Mouse (Mus musculus): ENCODE measurements around the gene Mroh3. TPM values are rescaled to one million over a fixed set of nuclear protein-coding genes. Genes with fewer than 3 reads are reported as not detected.

Mroh3 gene
- polyA plus RNA-seq, 1 experiment from 2014 or later: 0.78 TPM

DNA sequence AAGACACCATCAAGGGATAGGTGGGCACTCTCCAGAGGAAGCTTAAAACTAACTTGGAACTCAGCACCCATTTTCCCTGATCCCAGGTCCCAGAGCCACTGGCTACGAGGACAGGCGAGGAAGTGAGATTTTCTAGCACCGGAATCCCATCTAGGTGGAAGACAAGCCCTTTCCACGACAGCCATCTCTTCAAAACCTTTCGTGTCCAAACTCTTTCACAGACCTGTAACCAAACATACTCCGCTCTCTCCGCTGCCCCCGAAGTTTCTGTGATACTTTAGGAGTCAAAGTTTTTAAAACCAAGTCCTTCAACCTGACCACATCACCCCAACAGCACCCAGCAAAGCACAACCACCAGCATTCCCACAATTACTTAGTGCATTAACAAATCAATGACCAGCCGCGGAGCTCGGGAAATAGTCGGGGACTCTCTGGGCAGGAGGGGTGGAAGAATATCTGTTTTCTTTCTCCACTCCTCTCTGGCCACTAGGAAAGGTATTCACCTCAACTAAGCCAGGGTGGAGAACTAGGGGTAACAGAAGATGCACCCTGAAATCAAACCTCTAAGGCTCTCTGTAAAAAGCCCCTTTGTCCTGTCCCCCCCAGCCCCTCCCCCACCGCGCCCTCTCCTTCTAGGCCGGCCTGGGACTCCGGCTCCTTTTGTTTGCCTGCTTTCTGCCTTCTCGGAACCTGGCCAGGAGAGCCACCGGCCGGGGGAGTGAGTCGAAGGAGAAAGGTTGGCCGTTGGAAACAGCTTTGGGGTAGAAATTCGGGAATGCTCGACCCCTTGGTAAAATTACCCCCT is 20.6 kb upstream of the Mroh3 start:
- WGBS: 7% methylated on average over 23 of the region's 23 CpGs
- peak overlapping the region; percentile 93 for H3K4me2 ChIP-seq (replicated peaks; ENCODE audit: low read depth)
- TF ChIP-seq CTCF (IDR thresholded peaks at IDR 0.05; ENCODE audit: low read depth) (no peak), EP300 (optimal IDR thresholded peaks at IDR 0.05) (no peak)
- DNase-seq (ENCODE audit: low spot score) (peak; percentile 63), ATAC-seq (ENCODE audit: low FRiP score, low TSS enrichment) (no peak)
- H3K4me1 ChIP-seq (replicated peaks; ENCODE audit: control insufficient read depth, insufficient read depth): no peaks in the 10 kb centered on the region; the same call in 1 of the 2 replicates
- no peaks in the 10 kb centered on the region for H3K9me3 ChIP-seq (ENCODE audit: control insufficient read depth, low read length)
- H3K9ac ChIP-seq (ENCODE audit: low read length): peak overlapping the region; percentile 64
- peak overlapping the region; percentile 81 for H3K27ac ChIP-seq (replicated peaks)
- no peaks in the 10 kb centered on the region for H3K36me3 ChIP-seq (ENCODE audit: control insufficient read depth, insufficient read depth, low read length)
- peak overlapping the region; percentile 55 for H3K4me3 ChIP-seq (ENCODE audit: low read depth, low read length)
- no peaks in the 10 kb centered on the region for H3K27me3 ChIP-seq (ENCODE audit: control insufficient read depth, insufficient read depth, low read length)

DNA sequence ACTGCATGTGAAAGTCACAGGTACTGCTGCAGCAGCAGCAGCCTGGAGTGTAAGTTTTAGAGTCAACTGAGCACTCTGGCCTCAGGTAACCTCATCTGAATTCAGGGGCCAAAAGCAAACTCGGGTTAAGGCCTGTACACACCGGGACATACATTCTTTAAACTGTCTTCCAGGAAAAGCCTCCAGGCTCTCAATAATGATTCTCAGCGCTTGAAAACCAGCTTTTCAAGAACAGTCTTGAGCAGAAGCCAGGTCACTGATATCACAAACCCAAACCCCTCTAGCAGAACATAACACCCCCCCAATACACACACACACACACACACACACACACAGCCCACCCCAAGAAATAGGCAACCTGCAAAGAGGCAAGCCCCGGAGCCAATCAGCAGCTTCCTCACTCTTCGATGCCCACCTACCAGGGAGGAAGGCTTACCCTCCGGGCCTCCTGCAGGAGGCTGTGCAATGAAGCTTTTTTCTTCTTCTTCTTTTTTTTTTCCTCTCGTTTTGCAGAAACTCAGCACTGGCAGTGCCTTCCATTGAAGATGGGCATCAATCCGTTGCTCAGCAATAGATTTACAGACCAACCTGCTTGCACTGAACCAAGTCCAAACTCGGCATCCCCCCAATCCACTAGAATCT is 19.8 kb upstream of the Mroh3 start:
- TF ChIP-seq CTCF (IDR thresholded peaks at IDR 0.05; ENCODE audit: low read depth) (no peak), EP300 (optimal IDR thresholded peaks at IDR 0.05) (no peak)
- Histone ChIP-seq H3K4me2 (replicated peaks; ENCODE audit: low read depth) (peak overlapping the region; percentile 93), H3K27ac (replicated peaks) (peak overlapping the region; percentile 81), H3K4me3 (ENCODE audit: low read depth, low read length) (peak overlapping the region; percentile 55; the same call in 1 of the 2 replicates), H3K9me3 (ENCODE audit: control insufficient read depth, low read length) (no peaks in the 10 kb centered on the region), H3K36me3 (ENCODE audit: control insufficient read depth, insufficient read depth, low read length) (no peaks in the 10 kb centered on the region), H3K27me3 (ENCODE audit: control insufficient read depth, insufficient read depth, low read length) (no peaks in the 10 kb centered on the region), H3K4me1 (replicated peaks; ENCODE audit: control insufficient read depth, insufficient read depth) (peaks cover 3% of the 10 kb centered on the region), H3K9ac (ENCODE audit: low read length) (0 out of 2 replicates have a peak overlapping the region, but pooled peaks have one; percentile 64)
- 16% methylated on average over 9 of the region's 9 CpGs for WGBS
- DNase-seq (ENCODE audit: low spot score) (peak; percentile 50), ATAC-seq (ENCODE audit: low FRiP score, low TSS enrichment) (no peak)

DNA sequence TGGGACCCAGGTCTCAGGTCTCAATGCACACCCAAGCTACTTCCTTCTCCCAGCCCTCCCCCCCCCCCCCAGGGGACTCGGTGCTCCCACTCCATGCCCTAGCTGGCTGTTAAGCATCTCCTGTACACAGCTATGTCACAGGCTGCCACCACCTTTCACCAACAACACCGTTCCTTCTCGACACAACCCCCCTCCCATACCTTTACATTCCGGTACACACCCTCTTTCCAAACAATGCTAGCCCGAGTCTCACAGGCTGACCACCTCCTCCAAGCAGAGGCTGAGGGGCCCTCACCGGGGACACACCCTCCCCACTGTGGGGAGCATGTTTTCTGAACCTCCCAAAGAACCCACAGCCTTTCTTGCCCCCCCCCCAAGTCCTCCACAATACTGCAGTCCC is 19.0 kb upstream of the Mroh3 start:
- no peaks in the 10 kb centered on the region for H3K27me3 ChIP-seq (ENCODE audit: control insufficient read depth, insufficient read depth, low read length)
- peak overlapping the region; percentile 94 for H3K27ac ChIP-seq (replicated peaks)
- ATAC-seq (ENCODE audit: low FRiP score, low TSS enrichment): peak; percentile 86
- WGBS: 12% methylated on average over 6 of the region's 6 CpGs
- H3K4me3 ChIP-seq (ENCODE audit: low read depth, low read length): peak overlapping the region; percentile 55
- no peaks in the 10 kb centered on the region; the same call in 1 of the 2 replicates for H3K36me3 ChIP-seq (ENCODE audit: control insufficient read depth, insufficient read depth, low read length)
- H3K9ac ChIP-seq (ENCODE audit: low read length): peak overlapping the region; percentile 27
- peak; percentile 89 for DNase-seq (ENCODE audit: low spot score)
- H3K4me1 ChIP-seq (replicated peaks; ENCODE audit: control insufficient read depth, insufficient read depth): peaks cover 5% of the 10 kb centered on the region
- TF ChIP-seq EP300 (optimal IDR thresholded peaks at IDR 0.05) (no peak), CTCF (IDR thresholded peaks at IDR 0.05; ENCODE audit: low read depth) (no peak)
- peak overlapping the region; percentile 93 for H3K4me2 ChIP-seq (replicated peaks; ENCODE audit: low read depth)
- H3K9me3 ChIP-seq (ENCODE audit: control insufficient read depth, low read length): no peaks in the 10 kb centered on the region

GRCm38 (mm10) chr1:136230201-136230600 is 17.6 kb upstream of the Mroh3 start:
- Histone ChIP-seq H3K4me1 (replicated peaks; ENCODE audit: control insufficient read depth, insufficient read depth) (peaks cover 5% of the 10 kb centered on the region), H3K9me3 (ENCODE audit: control insufficient read depth, low read length) (no peaks in the 10 kb centered on the region), H3K9ac (ENCODE audit: low read length) (peak overlapping the region; percentile 55), H3K27ac (replicated peaks) (peak overlapping the region; percentile 94), H3K36me3 (ENCODE audit: control insufficient read depth, insufficient read depth, low read length) (no peaks in the 10 kb centered on the region; the same call in 1 of the 2 replicates), H3K4me2 (replicated peaks; ENCODE audit: low read depth) (peak overlapping the region; percentile 93), H3K4me3 (ENCODE audit: low read depth, low read length) (peak overlapping the region; percentile 40), H3K27me3 (ENCODE audit: control insufficient read depth, insufficient read depth, low read length) (no peaks in the 10 kb centered on the region)
- ATAC-seq (ENCODE audit: low FRiP score, low TSS enrichment): peak; percentile 73
- DNase-seq (ENCODE audit: low spot score): peak; percentile 92
- 54% methylated on average over 11 of the region's 11 CpGs for WGBS
- TF ChIP-seq EP300 (optimal IDR thresholded peaks at IDR 0.05): no peak
- TF ChIP-seq CTCF (IDR thresholded peaks at IDR 0.05; ENCODE audit: low read depth): no peak

DNA sequence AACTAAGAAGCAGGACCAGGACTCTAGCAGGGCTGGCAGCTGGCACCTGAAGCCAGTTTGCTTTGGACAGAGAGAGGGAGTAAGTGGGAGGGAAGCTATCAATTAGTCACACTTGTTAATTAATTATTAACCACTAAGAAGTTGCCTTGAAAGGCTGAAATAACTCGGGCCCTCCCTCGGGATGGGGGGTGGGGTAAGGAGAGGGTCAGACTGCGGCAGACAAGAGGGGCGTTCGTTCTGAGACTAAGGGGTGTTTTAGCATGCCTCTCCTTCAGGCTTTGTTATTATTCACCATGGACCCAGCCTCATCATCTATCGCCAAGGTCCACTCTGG is 16.4 kb upstream of the Mroh3 start:
- Histone ChIP-seq H3K27me3 (ENCODE audit: control insufficient read depth, insufficient read depth, low read length) (no peaks in the 10 kb centered on the region), H3K36me3 (ENCODE audit: control insufficient read depth, insufficient read depth, low read length) (no peaks in the 10 kb centered on the region; the same call in 1 of the 2 replicates), H3K4me3 (ENCODE audit: low read depth, low read length) (peak overlapping the region; percentile 40), H3K27ac (replicated peaks) (peak overlapping the region; percentile 94), H3K4me2 (replicated peaks; ENCODE audit: low read depth) (peak overlapping the region; percentile 93), H3K4me1 (replicated peaks; ENCODE audit: control insufficient read depth, insufficient read depth) (peaks cover 5% of the 10 kb centered on the region), H3K9ac (ENCODE audit: low read length) (peak overlapping the region; percentile 55), H3K9me3 (ENCODE audit: control insufficient read depth, low read length) (no peaks in the 10 kb centered on the region)
- TF ChIP-seq CTCF (IDR thresholded peaks at IDR 0.05; ENCODE audit: low read depth) (no peak), EP300 (optimal IDR thresholded peaks at IDR 0.05) (no peak)
- ATAC-seq (ENCODE audit: low FRiP score, low TSS enrichment) (peak; percentile 6), DNase-seq (ENCODE audit: low spot score) (peak; percentile 79)
- 29% methylated on average over 6 of the region's 6 CpGs for WGBS

Data from stomach, postnatal 0 days (tissue).